Mouse (Mus musculus) gastrocnemius, postnatal 25 days (tissue): ENCODE results near the gene 4930442H23Rik. TPM values are rescaled to one million over a fixed set of nuclear protein-coding genes. Genes with fewer than 3 reads are reported as not detected.

Experiments
- DNase-seq: peaks from one replicate; pipeline ENCODE4 v3.0.0; 2022
- total RNA-seq, 2 experiments: library from RNA; stranded (reverse); gene quantifications; 1 replicate in 1 of 2; 2 replicates in 1 of 2; pipeline ENCODE4 v1.2.3; 2021

Gene 4930442H23Rik
- total RNA-seq, 2 experiments from 2014 or later: not detected

- no peak for DNase-seq
Measured at GRCm38 (mm10) chr10:81143845-81144437, 39.7 kb downstream of the 4930442H23Rik start.

GRCm38 (mm10) chr10:81143157-81143633 is 40.5 kb downstream of the 4930442H23Rik start:
- DNase-seq: no peak

GRCm38 (mm10) chr10:81142551-81142981 is 41.1 kb downstream of the 4930442H23Rik start:
- DNase-seq: no peak

- DNase-seq: no peak
Measured at GRCm38 (mm10) chr10:81141455-81142210, 42.0 kb downstream of the 4930442H23Rik start.

- DNase-seq: no peak
Measured at GRCm38 (mm10) chr10:81140717-81141454, 42.8 kb downstream of the 4930442H23Rik start.

- DNase-seq: no peak
Measured at GRCm38 (mm10) chr10:81140005-81140404, 43.6 kb downstream of the 4930442H23Rik start.

- no peak for DNase-seq
Measured at GRCm38 (mm10) chr10:81139529-81139846, 44.2 kb downstream of the 4930442H23Rik start.

- DNase-seq: no peak
Measured at GRCm38 (mm10) chr10:81138821-81139528, 44.7 kb downstream of the 4930442H23Rik start.

- peak; percentile 66 for DNase-seq
Measured at GRCm38 (mm10) chr10:81138131-81138782, 45.4 kb downstream of the 4930442H23Rik start.

- peak; percentile 99 for DNase-seq
Measured at GRCm38 (mm10) chr10:81137252-81138130, 46.2 kb downstream of the 4930442H23Rik start.

GRCm38 (mm10) chr10:81136706-81137231 is 46.9 kb downstream of the 4930442H23Rik start:
- peak; percentile 89 for DNase-seq

- peak; percentile 79 for DNase-seq
Measured at GRCm38 (mm10) chr10:81135831-81136705, 47.6 kb downstream of the 4930442H23Rik start.

- DNase-seq: no peak
Measured at GRCm38 (mm10) chr10:81134966-81135681, 48.5 kb downstream of the 4930442H23Rik start, which contains the start of gene Zbtb7a. Gene Zbtb7a (plus strand): TSS chr10:81135220.

GRCm38 (mm10) chr10:81134181-81134587 is 49.5 kb downstream of the 4930442H23Rik start:
- peak; percentile 76 for DNase-seq
